Mouse (Mus musculus): ENCODE data around the gene Smok2a.
"Not testable (repeated sequence)": the region's sequence is repeated elsewhere in the genome, so short reads cannot be mapped to it uniquely, and the experiment has no call there.

Smok2a gene

GRCm38 (mm10) chr17:13214169-13214568 lies 6.8 kb upstream of the Smok2a start:
- no peak for DNase-seq (ENCODE audit: low spot score)

- DNase-seq (ENCODE audit: low spot score), result no peak
Observed at GRCm38 (mm10) chr17:13215595-13215994, 5.4 kb upstream of the Smok2a start.

- not testable (repeated sequence) for DNase-seq (ENCODE audit: low spot score)
Observed at GRCm38 (mm10) chr17:13221921-13222320, 933 bp downstream of the Smok2a start.

GRCm38 (mm10) chr17:13229957-13230356 lies 9.0 kb downstream of the Smok2a start, which contains the start of gene Smok2b:
Gene Smok2b (plus strand): TSS chr17:13230257.
- DNase-seq (ENCODE audit: low spot score), result not testable (repeated sequence)

- DNase-seq (ENCODE audit: low spot score), result not testable (repeated sequence)
Observed at GRCm38 (mm10) chr17:13239461-13239860, 18.5 kb downstream of the Smok2a start.

GRCm38 (mm10) chr17:13240807-13241727 lies 20.1 kb downstream of the Smok2a start:
- not testable (repeated sequence) for DNase-seq (ENCODE audit: low spot score)

- DNase-seq (ENCODE audit: low spot score), result not testable (repeated sequence)
Observed at GRCm38 (mm10) chr17:13254786-13255185, 33.8 kb downstream of the Smok2a start.

All from testis, postnatal 10 days (tissue).